8 mouse cellular contexts compared by ENCODE assay signal in genomic region chr10:75516038-75516723, GRCm38 (mm10). TPM values are rescaled to one million over a fixed set of nuclear protein-coding genes. Genes with fewer than 3 reads are reported as not detected.
DNase-seq lines count a peak whose midpoint lies in the region; ATAC-seq lines count a peak whose summit lies in the region.

No protein-coding gene starts in this region.

- no peak for ATAC-seq in megakaryocyte, adult 5-6 weeks (ENCODE audit: poor library complexity, severe bottlenecking)

- no peaks in the 10 kb centered on the region for H3K9me3 ChIP-seq in megakaryocyte, embryonic 14.5 days
- H3K9me3 ChIP-seq in forebrain, embryonic 10.5 days = no peaks in the 10 kb centered on the region
- no peaks in the 10 kb centered on the region for H3K9me3 ChIP-seq in midbrain, embryonic 10.5 days (replicated peaks)

- H3K27ac ChIP-seq in forebrain, embryonic 10.5 days = peak overlapping the region; percentile 93
- peak overlapping the region; percentile 96 for H3K27ac ChIP-seq in midbrain, embryonic 10.5 days (replicated peaks)

- H3K4me1 ChIP-seq in megakaryocyte, embryonic 14.5 days = peaks cover 79% of the 10 kb centered on the region
- peaks cover 46% of the 10 kb centered on the region for H3K4me1 ChIP-seq in forebrain, embryonic 10.5 days
- H3K4me1 ChIP-seq in midbrain, embryonic 10.5 days = peaks cover 32% of the 10 kb centered on the region

- intact Hi-C loops in left cerebral cortex, postnatal 25 days (cut with DNase I) = loop anchor here (2.0 to 5.0 kb wide), 2 partner anchors 41 to 186 kb away; no protein-coding TSS in a partner anchor

- DNase-seq in forebrain, embryonic 10.5 days (ENCODE audit: extremely low spot score, low spot score) = no peak
- peak; percentile 94 for DNase-seq in kidney, adult 9 months
- no peak for DNase-seq in midbrain, embryonic 10.5 days (ENCODE audit: low spot score)
- no peak for DNase-seq in gastrocnemius, adult 8-10 months (ENCODE audit: low spot score in 2 of 2)
- no peak for DNase-seq in left cerebral cortex, postnatal 25 days (ENCODE audit: low spot score in 2 of 2)
- DNase-seq in thymus, postnatal 36 days = no peak

- peak overlapping the region; percentile 93 for H3K4me3 ChIP-seq in megakaryocyte, embryonic 14.5 days (replicated peaks)
- peak overlapping the region; percentile 90 for H3K4me3 ChIP-seq in forebrain, embryonic 10.5 days
- H3K4me3 ChIP-seq in midbrain, embryonic 10.5 days = peak overlapping the region; percentile 90

- peaks cover 66% of the 10 kb centered on the region for H3K36me3 ChIP-seq in megakaryocyte, embryonic 14.5 days (replicated peaks; ENCODE audit: low read length)
- H3K36me3 ChIP-seq in forebrain, embryonic 10.5 days (replicated peaks) = peaks cover 36% of the 10 kb centered on the region
- H3K36me3 ChIP-seq in midbrain, embryonic 10.5 days = peaks cover 35% of the 10 kb centered on the region

- 31% methylated on average over 8 of the region's 8 CpGs for WGBS in forebrain, embryonic 10.5 days
- 30% methylated on average over 8 of the region's 8 CpGs for WGBS in midbrain, embryonic 10.5 days

- H3K27me3 ChIP-seq in megakaryocyte, embryonic 14.5 days (replicated peaks) = no peaks in the 10 kb centered on the region
- no peaks in the 10 kb centered on the region for H3K27me3 ChIP-seq in forebrain, embryonic 10.5 days (ENCODE audit: poor library complexity, severe bottlenecking)
- no peaks in the 10 kb centered on the region for H3K27me3 ChIP-seq in midbrain, embryonic 10.5 days (ENCODE audit: low read depth, poor library complexity, severe bottlenecking)

RNA-seq across cellular contexts. Expression of gene Snrpd3, which starts 1.2 kb away (rescaled TPM):
- polyA plus RNA-seq in megakaryocyte, embryonic 14.5 days (2012; ENCODE audit: insufficient read depth, low replicate concordance) = 18.1 TPM in 1 of 2 replicates, not detected in the other
- 31.1 and 31.9 TPM in 2 replicates for total RNA-seq in megakaryocyte, adult 5-6 weeks (2015)
- 39.2 and 42.4 TPM in 2 replicates for total RNA-seq in megakaryocyte, adult 5-6 weeks (2017)
- 289 and 305 TPM in 2 replicates for polyA plus RNA-seq in forebrain, embryonic 10.5 days (2016; fragmentation: Nextera tagmentation; extraction: Ambion mirVana)
- polyA plus RNA-seq in midbrain, embryonic 10.5 days (2016; fragmentation: Nextera tagmentation; extraction: Ambion mirVana) = 271 and 281 TPM in 2 replicates
- 10 to 100 TPM; 67.9 to 78.5 (median 70.7) TPM for total RNA-seq in gastrocnemius, adult 8-10 months (2022)
- total RNA-seq in left cerebral cortex, postnatal 25 days (2021) = 10 to 100 TPM; 71.6 to 77.3 TPM

RNA-seq across cellular contexts. Expression of gene Gucd1, which starts 1.6 kb away (rescaled TPM):
- polyA plus RNA-seq in megakaryocyte, embryonic 14.5 days (2012; ENCODE audit: insufficient read depth, low replicate concordance) = 17.3 and 19.1 TPM in 2 replicates
- 22.1 and 22.2 TPM in 2 replicates for total RNA-seq in megakaryocyte, adult 5-6 weeks (2015)
- total RNA-seq in megakaryocyte, adult 5-6 weeks (2017) = 33.4 and 38.1 TPM in 2 replicates
- 28.6 and 34.3 TPM in 2 replicates for polyA plus RNA-seq in forebrain, embryonic 10.5 days (2016; fragmentation: Nextera tagmentation; extraction: Ambion mirVana)
- 32.1 and 35.7 TPM in 2 replicates for polyA plus RNA-seq in midbrain, embryonic 10.5 days (2016; fragmentation: Nextera tagmentation; extraction: Ambion mirVana)
- 10 to 100 TPM; 46.7 to 68.3 (median 56.0) TPM for total RNA-seq in gastrocnemius, adult 8-10 months (2022)
- total RNA-seq in left cerebral cortex, postnatal 25 days (2021) = 10 to 100 TPM; 17.4 to 20.0 TPM

RNA-seq across cellular contexts. Expression of gene Lrrc75b, which starts 43.9 kb away (rescaled TPM):
- polyA plus RNA-seq in megakaryocyte, embryonic 14.5 days (2012; ENCODE audit: insufficient read depth, low replicate concordance) = not detected in 2 replicates
- total RNA-seq in megakaryocyte, adult 5-6 weeks (2015) = 0.58 and 0.71 TPM in 2 replicates
- total RNA-seq in megakaryocyte, adult 5-6 weeks (2017) = 0.22 and 0.57 TPM in 2 replicates
- polyA plus RNA-seq in forebrain, embryonic 10.5 days (2016; fragmentation: Nextera tagmentation; extraction: Ambion mirVana) = 1.1 TPM in 2 replicates
- polyA plus RNA-seq in midbrain, embryonic 10.5 days (2016; fragmentation: Nextera tagmentation; extraction: Ambion mirVana) = 1.6 and 3.8 TPM in 2 replicates
- under 1 TPM in 1 of 4 experiments, not detected in 3; 0.07 TPM for total RNA-seq in gastrocnemius, adult 8-10 months (2022)
- 1 to 10 TPM; 9.1 to 9.2 TPM for total RNA-seq in left cerebral cortex, postnatal 25 days (2021)

RNA-seq across cellular contexts. Expression of gene Ggt1, which starts 45.2 kb away (rescaled TPM):
- polyA plus RNA-seq in megakaryocyte, embryonic 14.5 days (2012; ENCODE audit: insufficient read depth, low replicate concordance) = 0.84 TPM in 1 of 2 replicates, not detected in the other
- total RNA-seq in megakaryocyte, adult 5-6 weeks (2015) = 3.2 TPM in 2 replicates
- total RNA-seq in megakaryocyte, adult 5-6 weeks (2017) = 4.9 and 10.0 TPM in 2 replicates
- 1.6 and 2.3 TPM in 2 replicates for polyA plus RNA-seq in forebrain, embryonic 10.5 days (2016; fragmentation: Nextera tagmentation; extraction: Ambion mirVana)
- 2.7 and 3.1 TPM in 2 replicates for polyA plus RNA-seq in midbrain, embryonic 10.5 days (2016; fragmentation: Nextera tagmentation; extraction: Ambion mirVana)
- total RNA-seq in gastrocnemius, adult 8-10 months (2022) = not detected
- 1 to 10 TPM; 2.2 to 4.2 TPM for total RNA-seq in left cerebral cortex, postnatal 25 days (2021)

Comparison
In these comparisons a context has a peak if more than half of its experiments do, and no peak if none do; other contexts are left out.
1. RNA of gene Lrrc75b, which starts 43.9 kb away (total RNA-seq): 9.1 to 9.2 TPM in left cerebral cortex, postnatal 25 days; 0.22 to 0.71 TPM in megakaryocyte, adult 5-6 weeks and 0.07 TPM in gastrocnemius, adult 8-10 months; every median in the first group is over 4 times any median in the second.
2. Peak in every context shown above with its lines, with median percentiles within 50 percentile points of each other: H3K4me3 ChIP-seq.